Mouse (Mus musculus) right cerebral cortex, adult 18-20 months (tissue): ENCODE results near the gene Acacb.
A peak's percentile ranks its signal among the peaks of the same experiment; 100 is the strongest.

Source experiments
- DNase-seq: peaks from one replicate; pipeline ENCODE4 v3.0.0; 2022; ENCODE audit warnings: mixed read lengths

Gene Acacb

DNA sequence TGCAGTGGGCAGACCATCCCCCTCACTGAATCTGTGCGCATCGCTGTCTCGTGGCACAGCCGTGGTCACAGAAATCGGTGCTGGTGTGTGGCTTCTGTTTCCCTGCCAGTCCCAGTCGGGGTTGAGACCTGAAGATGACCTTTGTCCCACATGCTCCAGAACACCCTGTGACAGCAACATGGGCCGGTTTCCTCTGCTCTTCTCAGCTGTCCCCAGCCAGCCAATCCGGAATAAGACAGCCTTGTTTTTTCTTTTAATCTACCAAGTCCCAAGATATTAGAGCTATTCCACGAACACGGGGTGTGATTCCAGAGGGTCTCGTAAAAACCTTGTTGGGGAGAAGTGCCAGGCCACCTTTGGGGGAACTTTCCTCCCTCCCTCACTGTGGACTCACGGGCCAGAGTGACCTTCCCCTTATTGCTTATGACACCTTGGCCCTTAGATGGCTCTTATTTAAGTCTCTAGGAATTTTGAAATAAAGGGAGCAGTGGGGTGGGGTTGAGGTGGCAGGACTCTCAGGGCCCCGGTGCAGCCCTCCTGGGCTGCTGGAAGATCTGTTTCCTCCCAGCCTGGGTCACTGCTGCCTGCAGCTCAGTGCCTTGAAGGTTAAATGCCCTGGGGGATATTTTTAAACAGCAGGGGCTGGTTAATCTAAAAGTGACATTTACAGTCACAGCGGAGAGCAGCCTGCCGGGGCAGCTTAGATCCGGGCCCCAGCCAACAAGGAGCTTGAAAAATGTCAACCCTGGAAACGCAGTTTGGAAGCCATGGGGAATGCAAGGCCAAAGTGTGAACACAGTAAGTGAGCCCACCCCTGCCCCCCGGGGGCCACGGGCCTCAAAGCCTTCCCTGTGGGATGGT, at the start of gene Acacb:
Gene Acacb, plus strand, starts transcription at position 508 of the 861 bp plus-strand sequence.
- DNase-seq: no peak

DNA sequence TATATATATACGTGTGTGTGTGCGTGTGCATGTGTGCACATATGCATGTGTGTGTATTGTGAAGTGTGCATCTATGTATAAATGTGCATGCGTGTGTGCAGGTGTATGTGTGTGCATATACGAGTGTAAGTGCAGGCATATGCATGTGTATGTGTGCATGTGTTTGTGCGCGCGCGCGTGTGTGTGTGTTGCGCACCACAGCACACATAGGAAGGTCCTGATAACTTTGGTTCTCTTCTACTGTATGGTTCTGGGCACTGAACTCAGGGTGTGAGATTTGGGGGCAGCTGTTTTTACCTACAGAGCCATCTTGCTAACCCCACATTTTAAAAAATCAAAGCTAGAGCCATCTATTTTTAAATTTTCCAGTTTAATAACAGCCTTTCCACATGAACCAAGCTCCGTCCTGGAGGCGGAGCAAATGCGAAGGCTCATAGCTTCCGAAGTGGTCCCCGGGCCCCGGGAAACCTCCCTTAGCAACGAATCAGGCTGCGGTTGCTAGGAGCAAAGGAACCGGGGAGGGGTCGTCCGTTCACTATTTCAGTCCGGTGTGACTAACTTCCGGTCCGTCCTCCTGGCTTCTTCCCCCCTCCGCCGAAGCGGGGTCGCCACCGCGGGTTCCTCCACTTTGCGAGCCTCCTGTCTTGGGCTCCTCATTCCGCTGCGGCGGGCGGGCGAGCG, 46.5 kb upstream of the Acacb start:
- peak; percentile 93 for DNase-seq

DNA sequence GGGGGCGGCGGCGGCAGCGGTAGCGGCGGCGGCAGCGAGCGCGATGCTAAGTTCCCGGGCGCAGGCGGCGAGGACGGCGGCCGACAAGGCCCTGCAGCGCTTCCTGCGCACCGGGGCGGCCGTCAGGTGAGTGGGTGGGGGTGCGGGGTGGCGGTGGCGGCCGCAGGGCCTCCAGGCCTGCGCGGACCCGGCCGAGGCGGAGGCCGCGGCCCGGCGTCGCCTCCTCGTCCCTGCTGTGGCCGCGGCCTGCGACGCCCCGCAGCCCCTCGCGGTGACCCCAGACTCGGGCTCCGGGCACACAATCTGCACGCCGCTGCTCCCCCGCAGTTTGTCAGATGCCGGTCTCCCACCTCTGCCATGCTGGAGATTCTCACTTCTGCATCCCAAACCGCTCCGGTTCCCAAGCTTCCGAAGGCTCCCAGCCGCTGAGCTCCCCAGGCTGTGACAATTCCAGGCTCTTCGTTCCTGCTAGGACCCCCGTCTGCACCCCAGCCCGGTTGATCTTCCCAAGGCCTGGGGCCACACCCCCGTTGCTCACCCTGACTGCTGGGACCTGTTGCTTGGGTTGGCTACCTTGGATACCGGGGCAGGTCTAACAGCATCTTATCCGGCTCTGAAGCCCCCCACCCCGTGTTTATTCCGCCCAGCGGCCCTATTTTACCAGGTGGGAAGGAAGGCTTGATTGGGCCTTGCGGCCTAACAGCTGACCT, 45.8 kb upstream of the Acacb start:
- no peak for DNase-seq

DNA sequence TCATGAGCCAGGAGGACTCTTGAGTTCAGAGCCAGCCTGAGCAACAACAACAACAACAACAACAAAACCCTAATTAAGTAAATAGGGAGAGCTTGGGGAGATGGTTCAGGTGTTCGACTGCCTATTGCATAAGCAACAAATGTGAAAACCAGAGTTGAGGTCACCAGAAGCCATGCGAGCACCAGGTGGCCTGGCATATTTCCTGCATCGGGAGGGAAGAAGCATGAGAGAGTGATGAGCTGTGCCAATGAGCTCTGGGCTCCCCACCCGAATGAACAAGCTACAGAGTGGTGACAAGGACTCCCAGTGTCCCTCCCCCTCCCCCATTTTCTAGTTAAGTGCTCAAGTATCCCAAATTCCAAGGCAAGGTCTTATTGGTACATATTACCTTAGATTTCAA, 44.5 kb upstream of the Acacb start:
- DNase-seq: no peak

DNA sequence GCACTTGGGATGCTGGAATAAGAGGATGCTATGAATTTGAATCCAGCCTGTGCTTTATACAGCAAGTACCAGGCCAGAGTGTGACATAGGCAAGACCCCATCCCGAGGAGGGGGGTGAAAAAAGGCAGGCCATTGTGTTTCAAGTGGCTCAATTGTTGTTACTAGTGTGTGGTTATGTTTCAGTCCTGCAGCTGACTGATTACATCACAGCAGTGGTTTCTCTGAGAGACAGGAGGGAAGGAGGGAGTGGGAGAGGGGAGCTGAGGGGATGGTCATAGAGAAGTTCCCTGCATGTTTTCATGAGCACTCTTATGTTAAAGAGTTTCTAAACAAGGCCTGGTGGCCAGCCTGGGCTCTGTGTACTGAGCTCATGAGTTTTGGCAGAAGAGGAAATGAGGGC, 43.5 kb upstream of the Acacb start:
- peak; percentile 42 for DNase-seq

DNA sequence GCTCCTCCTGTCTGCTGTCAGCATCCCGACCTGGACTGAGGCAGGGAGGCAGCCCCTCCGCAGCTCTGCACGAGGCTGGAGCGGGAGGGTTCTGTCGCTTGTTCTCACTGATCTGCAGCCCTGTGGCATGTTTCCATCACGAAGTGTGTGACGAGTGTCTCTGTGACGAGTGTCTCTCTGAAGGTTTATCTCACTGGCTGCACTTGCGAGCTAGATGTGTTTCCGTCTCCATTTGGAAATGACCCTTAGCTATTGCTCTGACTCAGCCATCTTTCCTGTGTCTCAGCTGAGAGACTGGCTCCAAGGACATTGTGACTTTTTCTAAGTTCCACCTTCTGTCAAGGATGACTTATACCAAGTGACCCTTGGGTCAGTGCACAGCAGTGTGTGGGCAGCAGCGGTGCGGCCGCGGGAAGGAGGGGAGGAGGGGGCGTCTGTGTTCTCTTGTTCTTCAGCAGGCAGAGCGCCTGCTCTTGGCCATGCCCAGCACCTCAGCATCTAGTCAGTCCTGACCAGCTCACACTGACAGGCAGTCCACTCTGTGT, 39.9 kb upstream of the Acacb start:
- DNase-seq: no peak

DNA sequence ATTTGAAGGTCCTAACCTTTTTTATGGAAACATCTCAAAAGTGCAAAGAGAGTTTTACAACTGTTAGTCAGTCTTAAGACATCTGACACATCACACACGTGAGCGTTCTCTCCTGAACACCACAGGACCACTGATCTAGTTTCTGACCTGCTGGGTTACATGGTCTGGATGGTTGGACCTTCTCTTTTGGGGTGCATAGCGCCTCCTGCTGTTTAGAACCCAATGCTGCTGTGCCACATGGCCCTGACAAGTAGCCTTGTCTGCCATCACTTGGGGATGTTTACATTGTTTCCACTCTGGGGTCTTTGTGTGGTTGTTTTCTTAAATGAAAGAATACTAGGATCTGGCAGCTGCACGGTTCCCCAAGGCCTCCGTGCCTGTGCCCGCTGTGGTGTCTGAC, 33.0 kb upstream of the Acacb start:
- no peak for DNase-seq

DNA sequence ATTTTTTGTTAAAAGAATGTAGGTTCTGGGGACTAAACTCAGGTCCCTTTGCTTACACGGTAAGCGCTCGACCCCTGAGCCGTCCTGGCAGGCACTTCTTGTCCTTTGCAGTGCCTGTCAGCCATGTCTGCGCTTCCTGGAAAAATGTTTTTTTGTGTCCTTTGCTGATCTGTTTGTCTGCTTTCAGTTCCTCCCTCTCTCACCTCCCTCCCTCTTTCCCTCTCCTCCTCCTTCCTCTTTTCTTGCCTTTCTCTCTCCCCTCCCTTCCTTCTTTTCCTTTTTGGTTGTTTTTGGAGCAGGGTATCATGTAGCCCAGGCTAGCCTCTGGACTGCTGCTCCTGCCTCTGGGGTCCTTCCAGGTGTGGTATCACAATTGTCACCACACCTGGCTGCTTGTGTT, 31.3 kb upstream of the Acacb start:
- DNase-seq: no peak

DNA sequence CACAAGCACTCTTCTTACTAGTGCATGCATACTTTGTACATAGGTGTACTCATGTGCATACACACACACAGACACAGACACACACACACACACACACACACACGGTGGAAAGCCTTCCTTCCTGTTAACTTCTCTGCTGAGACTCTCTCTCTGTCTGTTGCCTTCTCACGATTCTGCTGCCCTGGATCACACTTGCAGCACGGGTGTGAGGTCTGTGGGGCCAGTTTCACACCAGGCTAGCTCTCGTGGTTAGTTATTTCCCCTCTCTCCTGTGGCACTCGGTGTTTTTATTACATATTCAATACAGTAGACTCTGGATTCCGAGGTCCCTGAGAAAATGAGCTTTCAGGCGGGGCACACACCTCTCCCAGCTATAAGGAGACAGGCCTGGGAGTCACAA, 29.7 kb upstream of the Acacb start:
- DNase-seq: no peak

DNA sequence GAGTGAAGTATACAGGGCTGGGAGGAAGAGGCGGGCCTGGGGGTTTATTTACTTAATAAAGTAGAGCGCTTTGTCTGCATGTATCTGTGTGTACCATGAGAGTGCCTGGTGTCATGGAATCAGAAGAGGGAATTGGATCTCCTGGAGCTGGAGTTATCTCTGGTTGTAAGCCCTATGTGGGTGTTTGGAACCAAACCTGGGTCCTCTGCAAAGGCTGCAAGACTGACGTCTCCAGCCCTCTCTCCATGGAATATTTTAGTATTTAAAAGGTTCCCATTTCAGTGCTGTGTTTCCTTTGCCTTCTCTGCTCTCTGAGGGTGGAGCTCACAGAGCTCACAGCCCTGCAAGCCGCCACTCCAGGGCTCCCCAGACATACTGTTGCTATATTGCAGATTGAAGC, 26.5 kb upstream of the Acacb start:
- peak; percentile 32 for DNase-seq

DNA sequence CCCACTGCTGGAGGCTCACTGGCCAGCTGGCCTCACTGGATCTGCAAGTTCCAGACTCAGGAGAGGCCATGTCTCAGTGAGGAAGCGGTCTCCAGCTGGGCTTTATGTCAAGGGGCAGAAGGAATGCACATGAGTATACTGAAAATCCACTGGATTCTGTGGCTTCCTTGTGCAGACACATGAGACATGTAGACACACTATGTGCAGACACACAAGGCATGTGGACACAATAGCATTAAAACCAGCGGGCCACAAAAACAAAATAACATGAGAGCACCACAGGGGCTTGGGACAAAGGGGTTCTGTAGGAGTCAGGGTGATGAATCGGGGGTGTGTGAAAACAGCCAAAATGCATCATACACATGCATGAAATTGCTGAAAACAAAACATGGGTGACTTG, 20.3 kb upstream of the Acacb start:
- DNase-seq: no peak

DNA sequence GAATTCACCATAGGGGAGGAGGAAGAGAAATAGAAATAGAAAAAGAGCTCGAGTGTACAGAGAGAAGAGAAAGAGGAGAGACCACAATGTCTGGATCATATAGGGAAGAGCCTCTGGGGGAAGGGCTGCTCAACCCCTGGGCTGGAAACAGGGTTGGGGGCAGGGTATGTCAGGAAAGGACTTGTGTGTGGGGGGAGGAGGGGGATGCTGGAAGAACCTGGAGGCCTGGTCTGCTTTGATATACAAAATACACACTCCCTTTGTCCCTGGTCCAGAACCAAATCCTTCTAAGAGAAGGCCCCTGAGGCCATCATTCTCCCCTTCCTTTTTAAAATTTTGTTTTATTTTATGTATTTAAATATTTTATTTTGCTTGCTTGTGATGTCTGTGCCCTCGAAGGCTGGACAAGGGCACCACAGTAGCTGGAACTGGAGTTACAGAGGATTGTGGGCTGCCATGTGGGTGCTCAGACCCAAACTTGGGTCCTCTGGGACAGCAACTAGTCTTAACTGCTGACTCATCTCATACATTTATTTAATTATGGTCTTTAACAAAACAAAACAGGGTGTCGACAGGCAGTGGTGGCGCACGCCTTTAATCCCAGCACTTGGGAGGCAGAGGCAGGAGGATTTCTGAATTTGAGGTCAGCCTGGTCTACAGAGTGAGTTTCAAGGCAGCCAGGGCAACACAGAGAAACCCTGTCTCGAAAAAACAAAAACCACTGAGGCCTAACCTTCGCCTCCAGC, 19.7 kb upstream of the Acacb start:
- DNase-seq: no peak

DNA sequence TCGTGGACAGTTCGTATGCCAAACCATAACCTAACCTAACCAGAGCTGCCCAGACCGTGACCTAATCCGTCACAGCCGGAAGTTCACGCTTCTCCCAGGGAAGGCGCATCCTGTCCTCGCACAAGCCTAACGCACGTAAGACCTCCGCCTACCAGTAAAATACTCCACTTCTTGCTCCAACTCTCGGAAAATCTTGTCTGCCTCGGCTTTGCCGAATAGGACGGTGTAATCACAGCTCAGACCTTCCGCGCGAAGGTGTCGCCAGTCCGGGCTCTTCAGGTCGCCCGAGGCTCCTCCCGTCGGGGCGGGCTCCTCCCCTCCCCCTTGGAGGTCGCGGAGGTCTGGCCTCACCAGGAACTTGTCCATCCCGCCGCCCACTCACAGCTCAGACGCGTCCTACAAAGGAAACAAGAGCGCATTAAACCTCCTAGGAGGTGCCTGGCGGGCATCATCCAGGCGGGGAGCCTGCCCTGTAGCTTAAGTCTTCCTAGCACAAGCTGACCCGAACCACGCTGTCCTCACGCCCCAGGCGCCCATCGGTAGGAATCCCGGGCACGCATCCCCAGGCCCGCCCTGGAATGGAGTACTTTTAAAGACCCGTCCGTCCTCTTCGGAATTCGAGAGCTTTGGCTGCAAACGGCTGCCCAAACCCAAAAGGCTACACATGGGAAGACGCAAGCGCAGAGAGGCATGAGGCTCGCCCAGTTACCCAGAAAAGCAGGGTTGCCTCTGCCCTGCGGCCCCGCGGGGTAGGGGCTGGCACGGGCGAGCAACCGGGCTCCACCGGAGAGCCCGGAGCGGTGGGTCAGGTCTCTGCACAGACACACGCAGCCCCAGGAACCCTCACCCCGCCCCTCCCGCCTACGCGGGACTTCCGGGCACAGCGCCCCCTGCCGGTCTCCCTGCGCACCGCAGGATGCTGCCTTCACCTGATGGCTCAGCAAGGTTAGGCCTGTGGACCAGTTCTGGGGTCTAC, 18.7 kb upstream of the Acacb start, which contains the start of gene Alkbh2:
Gene Alkbh2, minus strand, starts transcription at position 845 of the 976 bp plus-strand sequence.
- DNase-seq: peak; percentile 63

DNA sequence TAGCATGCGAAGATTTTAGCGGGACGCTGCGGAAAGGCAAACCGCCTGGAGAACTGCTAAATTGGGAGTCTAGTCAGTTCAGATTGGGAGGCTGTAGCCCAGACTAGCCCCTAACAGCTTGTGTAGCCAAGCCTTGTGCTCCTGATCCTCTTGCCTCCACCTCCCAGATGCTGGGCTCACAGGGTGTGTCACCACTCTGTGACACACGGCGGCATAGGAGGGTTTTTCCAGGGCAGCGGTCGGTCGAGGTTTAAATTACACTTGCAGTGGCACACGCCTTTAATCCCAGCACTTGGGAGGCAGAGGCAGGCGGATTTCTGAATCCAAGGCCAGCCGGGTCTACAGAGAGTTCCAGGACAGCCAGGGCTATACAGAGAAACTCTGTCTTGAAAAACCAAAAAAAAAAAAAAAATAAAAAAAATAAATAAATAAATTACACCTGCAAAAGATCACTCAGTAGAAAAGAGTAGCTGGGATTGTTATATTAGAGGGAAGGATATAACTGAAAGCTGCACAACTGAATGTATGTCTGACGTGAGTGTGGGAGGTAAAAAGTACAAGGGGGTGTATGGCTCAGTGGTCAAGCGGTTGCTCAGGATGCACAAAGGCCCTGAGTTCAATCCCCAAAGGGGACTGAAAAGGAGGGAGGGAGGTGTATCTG, 16.7 kb upstream of the Acacb start:
- DNase-seq: no peak

DNA sequence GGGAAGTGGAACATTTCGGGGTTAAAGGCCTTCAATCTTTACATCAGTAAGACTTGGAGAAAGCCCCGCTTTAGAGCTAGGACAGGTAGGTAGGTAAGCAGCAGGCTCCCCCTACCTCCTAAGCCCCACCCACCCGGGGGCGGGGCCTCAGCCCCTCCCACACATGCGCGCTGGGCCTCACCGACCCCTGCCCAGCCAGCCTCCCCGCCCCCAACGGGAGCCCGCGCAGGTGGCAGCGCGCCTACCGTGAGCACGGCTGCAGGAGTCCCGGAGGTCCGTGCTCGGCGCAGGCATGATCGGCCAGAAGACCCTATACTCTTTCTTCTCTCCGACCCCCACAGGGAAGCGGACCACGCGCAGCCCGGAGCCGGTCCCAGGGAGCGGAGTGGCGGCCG, 16.1 kb upstream of the Acacb start, which contains the start of gene Ung:
Gene Ung, plus strand, starts transcription at position 176 of the 395 bp plus-strand sequence.
- DNase-seq: no peak

DNA sequence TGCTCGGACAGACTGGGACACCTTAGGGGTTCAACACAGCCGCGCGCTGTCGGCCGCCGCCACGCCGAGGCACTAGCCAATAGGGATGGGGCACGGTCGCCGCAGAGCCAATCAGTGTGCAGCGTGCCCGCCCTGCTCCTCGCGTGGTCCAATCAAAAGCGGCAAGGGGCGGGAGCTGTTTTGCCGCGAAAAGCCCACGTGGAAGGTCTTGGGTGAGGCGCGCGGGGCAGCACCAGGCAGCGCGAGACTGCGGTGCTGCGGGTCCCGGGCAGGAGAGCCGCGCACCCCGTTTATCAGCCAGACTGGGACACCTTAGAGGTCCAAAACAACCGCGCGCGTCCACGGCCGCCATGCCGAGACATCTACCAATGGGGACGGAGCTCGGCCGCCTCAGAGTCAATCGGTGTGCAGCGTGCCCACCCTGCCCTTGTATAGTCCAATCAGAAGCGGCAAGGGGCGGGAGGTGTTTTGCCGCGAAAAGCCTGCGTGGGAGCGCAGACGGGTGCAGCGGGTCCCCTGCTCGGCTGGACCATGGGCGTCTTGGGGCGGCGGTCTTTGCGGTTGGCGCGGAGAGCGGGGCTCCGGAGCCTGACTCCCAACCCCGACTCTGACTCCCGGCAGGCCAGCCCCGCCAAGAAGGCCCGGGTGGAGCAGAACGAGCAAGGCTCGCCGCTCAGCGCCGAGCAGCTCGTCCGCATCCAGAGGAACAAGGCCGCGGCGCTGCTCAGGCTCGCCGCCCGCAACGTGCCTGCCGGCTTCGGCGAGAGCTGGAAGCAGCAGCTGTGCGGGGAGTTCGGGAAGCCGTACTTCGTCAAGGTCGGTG, 15.4 kb upstream of the Acacb start:
- DNase-seq: peak; percentile 93

DNA sequence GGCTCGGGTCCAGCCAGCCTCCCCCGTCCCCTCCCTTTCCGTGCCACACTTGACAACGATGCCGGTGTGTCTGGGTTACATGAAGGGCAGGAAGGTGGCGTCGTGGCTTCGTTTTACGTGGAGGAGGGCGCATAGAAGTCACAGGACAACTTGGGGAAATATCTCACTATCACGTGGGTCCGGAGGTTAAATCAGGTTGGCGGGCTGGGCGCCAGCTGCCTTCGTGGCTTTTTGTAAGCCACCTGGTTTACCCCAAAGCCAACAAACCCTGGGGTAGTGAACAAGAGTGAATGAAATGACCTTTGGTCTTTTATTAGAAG, 14.9 kb upstream of the Acacb start:
- no peak for DNase-seq

DNA sequence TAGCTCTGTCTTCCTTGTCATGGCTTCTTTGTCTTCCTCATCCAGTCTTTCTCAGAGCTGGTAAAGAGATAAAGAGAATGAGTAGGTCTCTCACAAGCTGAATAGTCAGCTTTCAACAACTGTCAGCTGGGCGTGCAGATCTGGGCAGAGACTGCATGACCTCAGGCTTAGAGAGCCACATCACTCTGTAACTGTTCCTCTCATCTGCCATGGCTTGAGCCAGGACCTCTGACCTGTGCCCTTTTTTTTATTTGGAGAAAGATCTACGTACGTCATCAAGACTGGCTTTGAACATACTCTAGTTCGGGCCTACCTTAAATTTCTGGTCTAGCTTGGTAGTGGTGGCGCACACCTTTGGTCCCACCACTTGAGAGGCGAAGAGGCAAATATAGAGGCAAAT, 13.5 kb upstream of the Acacb start:
- DNase-seq: no peak

DNA sequence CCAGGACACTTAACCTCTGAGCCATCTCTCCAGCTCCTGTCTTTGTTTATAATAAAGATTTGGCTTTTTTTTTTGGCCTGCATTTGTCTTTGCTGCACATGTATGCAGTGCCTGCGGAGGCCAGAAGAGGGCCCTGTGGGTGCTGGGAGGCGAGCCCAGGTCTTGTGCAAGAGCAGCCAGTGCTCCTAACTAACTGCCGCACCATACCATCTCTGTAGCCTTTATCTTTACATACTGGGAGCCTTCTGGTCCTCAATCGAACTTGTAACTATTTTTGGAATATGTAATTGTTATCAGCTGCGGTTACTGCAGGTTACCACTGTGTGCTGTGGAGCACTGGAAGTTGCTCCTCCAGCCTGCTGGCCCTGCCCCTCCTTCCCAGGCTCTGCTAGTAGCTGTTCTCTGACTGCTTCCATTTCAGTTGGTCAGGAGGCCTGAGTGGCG, 12.2 kb upstream of the Acacb start:
- DNase-seq: peak; percentile 43

DNA sequence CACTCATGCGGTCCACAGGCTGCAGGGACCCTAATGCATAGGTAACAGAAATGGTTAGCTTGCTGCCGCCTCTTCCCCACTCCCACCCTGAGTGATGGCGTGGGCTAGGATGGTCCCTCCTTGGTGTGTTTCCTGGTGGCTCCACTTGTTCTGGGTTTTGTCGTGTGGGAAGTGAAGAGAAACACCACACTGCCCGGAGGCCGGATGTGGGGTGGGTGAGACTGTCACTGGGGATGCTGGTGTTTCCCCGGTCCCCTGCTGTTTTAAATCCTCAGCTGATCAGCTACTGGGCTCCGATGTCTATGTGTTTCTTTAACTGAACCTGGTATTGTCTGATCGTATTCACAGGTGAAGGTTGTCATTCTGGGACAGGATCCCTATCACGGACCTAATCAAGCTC, 10.8 kb upstream of the Acacb start:
- DNase-seq: no peak
